ENCODE assay signal across 8 mouse cellular contexts in genomic region chr8:126666327-126667085, GRCm38 (mm10).
DNase-seq lines count a peak whose midpoint lies in the region; ATAC-seq and TF ChIP-seq lines count a peak whose summit lies in the region.

No protein-coding gene starts in this region.

- peak overlapping the region; percentile 99 for H3K27ac ChIP-seq in embryonic facial prominence, embryonic 14.5 days (replicated peaks; ENCODE audit: low read depth, low read length)
- peak overlapping the region; percentile 97 for H3K27ac ChIP-seq in heart, adult 2 months
- H3K27ac ChIP-seq in limb, embryonic 13.5 days = peak overlapping the region; percentile 100
- peak overlapping the region; percentile 96 for H3K27ac ChIP-seq in midbrain, embryonic 16.5 days (ENCODE audit: low read length)

- peak; percentile 98 for TF ChIP-seq EP300 in heart, adult 2 months (IDR thresholded peaks at IDR 0.05; ENCODE audit: insufficient read depth, low read depth, low read length)

- peak; percentile 96 for DNase-seq in 3134 (ENCODE audit: extremely low read depth, insufficient read length, low spot score)
- DNase-seq in adrenal gland, postnatal 36 days = peak; percentile 99 to 100
- DNase-seq in embryonic facial prominence, embryonic 14.5 days (ENCODE audit: low spot score) = peak; percentile 100
- peak; percentile 99 to 100 for DNase-seq in heart, adult 2 months
- DNase-seq in kidney, adult 8-10 months = peak; percentile 100
- DNase-seq in spleen, postnatal 10 days (ENCODE audit: low spot score in 2 of 2) = peak; percentile 79 to 93

- 0 out of 2 replicates have a peak overlapping the region, but pooled peaks have one; percentile 8 for H3K4me3 ChIP-seq in embryonic facial prominence, embryonic 14.5 days (ENCODE audit: low read depth, low read length)
- H3K4me3 ChIP-seq in heart, adult 2 months = 0 out of 2 replicates have a peak overlapping the region, but pooled peaks have one; percentile 19
- H3K4me3 ChIP-seq in limb, embryonic 13.5 days = peak overlapping the region; percentile 21; the same call in 1 of the 2 replicates
- H3K4me3 ChIP-seq in midbrain, embryonic 16.5 days (ENCODE audit: low read depth, low read length) = no peak overlapping the region

- no peaks in the 10 kb centered on the region for H3K9me3 ChIP-seq in embryonic facial prominence, embryonic 14.5 days (ENCODE audit: control insufficient read depth, low read length)
- no peaks in the 10 kb centered on the region for H3K9me3 ChIP-seq in limb, embryonic 13.5 days
- no peaks in the 10 kb centered on the region for H3K9me3 ChIP-seq in midbrain, embryonic 16.5 days (replicated peaks; ENCODE audit: control insufficient read depth, low read length, poor library complexity, severe bottlenecking)

- peak; percentile 54 for TF ChIP-seq POLR2A in heart, adult 2 months (IDR thresholded peaks at IDR 0.05; ENCODE audit: insufficient read depth, low read depth, low read length)

- no peaks in the 10 kb centered on the region for H3K36me3 ChIP-seq in embryonic facial prominence, embryonic 14.5 days (ENCODE audit: control insufficient read depth, insufficient read depth, low read length)
- peaks cover 4% of the 10 kb centered on the region for H3K36me3 ChIP-seq in heart, adult 2 months (ENCODE audit: control insufficient read depth, insufficient read depth, low read length)
- H3K36me3 ChIP-seq in limb, embryonic 13.5 days = no peaks in the 10 kb centered on the region
- H3K36me3 ChIP-seq in midbrain, embryonic 16.5 days (ENCODE audit: control insufficient read depth, insufficient read depth, low read length) = no peaks in the 10 kb centered on the region

- 0% methylated on average over 15 of the region's 15 CpGs for WGBS in embryonic facial prominence, embryonic 14.5 days
- WGBS in heart, adult 2 months = under 1% methylated on average over 15 of the region's 15 CpGs
- under 1% methylated on average over 14 of the region's 15 CpGs for WGBS in limb, embryonic 13.5 days
- WGBS in midbrain, embryonic 16.5 days = 0% methylated on average over 14 of the region's 15 CpGs

- H3K4me2 ChIP-seq in embryonic facial prominence, embryonic 14.5 days (ENCODE audit: low read depth, low read length) = peak overlapping the region; percentile 49
- H3K4me2 ChIP-seq in limb, embryonic 13.5 days (replicated peaks) = peak overlapping the region; percentile 59
- peak overlapping the region; percentile 21 for H3K4me2 ChIP-seq in midbrain, embryonic 16.5 days (ENCODE audit: low read length)

- peak; percentile 92 for ATAC-seq in embryonic facial prominence, embryonic 14.5 days (ENCODE audit: low read depth)
- ATAC-seq in limb, embryonic 13.5 days (ENCODE audit: low FRiP score, low read depth) = peak; percentile 90
- ATAC-seq in midbrain, embryonic 16.5 days = peak; percentile 83

- no peak for TF ChIP-seq CTCF in heart, adult 2 months (IDR thresholded peaks at IDR 0.05)

- peak overlapping the region; percentile 51 for H3K9ac ChIP-seq in embryonic facial prominence, embryonic 14.5 days (ENCODE audit: low read depth, low read length)
- H3K9ac ChIP-seq in heart, adult 2 months (ENCODE audit: low read depth, low read length) = peak overlapping the region; percentile 50
- H3K9ac ChIP-seq in limb, embryonic 13.5 days = peak overlapping the region; percentile 59
- peak overlapping the region; percentile 57 for H3K9ac ChIP-seq in midbrain, embryonic 16.5 days (ENCODE audit: low read depth, low read length)

- H3K79me2 ChIP-seq in heart, adult 2 months (replicated peaks; ENCODE audit: control insufficient read depth, insufficient read depth, low read length) = no peaks in the 10 kb centered on the region

- no peaks in the 10 kb centered on the region for H3K27me3 ChIP-seq in embryonic facial prominence, embryonic 14.5 days (replicated peaks; ENCODE audit: control insufficient read depth, insufficient read depth, low read length)
- no peaks in the 10 kb centered on the region for H3K27me3 ChIP-seq in heart, adult 2 months (ENCODE audit: control insufficient read depth, insufficient read depth, low read length)
- H3K27me3 ChIP-seq in limb, embryonic 13.5 days = no peaks in the 10 kb centered on the region
- no peaks in the 10 kb centered on the region for H3K27me3 ChIP-seq in midbrain, embryonic 16.5 days (ENCODE audit: control insufficient read depth, insufficient read depth, low read depth, low read length)

- intact Hi-C loops in heart, adult 2 months (cut with DNase I) = loop anchor here (1.0 to 5.0 kb wide), 8 partner anchors 70 to 172 kb away; no protein-coding TSS in a partner anchor

- peaks cover 77% of the 10 kb centered on the region for H3K4me1 ChIP-seq in embryonic facial prominence, embryonic 14.5 days (ENCODE audit: control insufficient read depth, insufficient read depth, low read length)
- H3K4me1 ChIP-seq in heart, adult 2 months (ENCODE audit: control insufficient read depth, insufficient read depth, low read length) = peaks cover 43% of the 10 kb centered on the region
- H3K4me1 ChIP-seq in limb, embryonic 13.5 days = peaks cover 79% of the 10 kb centered on the region
- peaks cover 72% of the 10 kb centered on the region for H3K4me1 ChIP-seq in midbrain, embryonic 16.5 days (ENCODE audit: control insufficient read depth, insufficient read depth, low read length)
